Mouse (Mus musculus) thymus, adult 2 months (tissue): Measurements from ENCODE around the gene Tmem92. TPM values are rescaled to one million over a fixed set of nuclear protein-coding genes. Genes with fewer than 3 reads are reported as not detected.
"Not testable (repeated sequence)": the region's sequence is repeated elsewhere in the genome, so short reads cannot be mapped to it uniquely, and the experiment has no call there.

Experiments used
- DNase-seq: peaks from one replicate; pipeline ENCODE4 v3.0.0; 2021
- H3K27ac ChIP-seq: fragments of 200-500 bp; 2 replicates; pipeline ENCODE4 v1.5.1; 2012; ENCODE audit warnings: low read length, control low read depth; ENCODE audit not compliant: control insufficient read depth, insufficient read depth
- H3K27me3 ChIP-seq: fragments of 200-500 bp; 2 replicates; pipeline ENCODE4 v1.6.1; 2012; ENCODE audit warnings: mild to moderate bottlenecking, low read length, moderate library complexity, mixed read lengths; ENCODE audit not compliant: control insufficient read depth, insufficient read depth
- H3K36me3 ChIP-seq: fragments of 200-500 bp; 2 replicates; pipeline ENCODE4 v1.6.1; 2012; ENCODE audit warnings: mild to moderate bottlenecking, low read length, moderate library complexity; ENCODE audit not compliant: control insufficient read depth, insufficient read depth
- H3K4me1 ChIP-seq: fragments of 200-500 bp; replicated peaks from 2 replicates; pipeline ENCODE4 v1.6.1; 2012; ENCODE audit warnings: low read length; ENCODE audit not compliant: control insufficient read depth, insufficient read depth
- H3K4me3 ChIP-seq: fragments of 200-500 bp; 2 replicates; pipeline ENCODE4 v1.5.1; 2012; ENCODE audit warnings: mild to moderate bottlenecking, low read length, control low read depth, moderate library complexity; ENCODE audit not compliant: control insufficient read depth, insufficient read depth
- CTCF ChIP-seq: fragments of 200-500 bp; IDR thresholded peaks from 2 replicates; pipeline ENCODE4 v1.5.1; 2012; ENCODE audit warnings: mild to moderate bottlenecking, control low read depth, low read length, moderate library complexity, borderline replicate concordance; ENCODE audit not compliant: control insufficient read depth, poor library complexity, insufficient read depth; ENCODE audit errors: extremely low read depth
- POLR2A ChIP-seq: fragments of 200-500 bp; IDR thresholded peaks from 2 replicates; pipeline ENCODE4 v1.6.1; 2012; ENCODE audit warnings: mild to moderate bottlenecking, low read length, control low read depth, moderate library complexity; ENCODE audit not compliant: control insufficient read depth, poor library complexity, insufficient read depth; ENCODE audit errors: extremely low read depth
- WGBS: fragments of 180-500 bp; shearing (Covaris S2); methylation state at CpG from one replicate; pipeline ENCODE4 v1.1.7; 2018; 5-methylcytosine and 5-hydroxymethylcytosine counted together
- polyA plus RNA-seq: library from polyadenylated mRNA; depleted of rRNA; stranded (reverse); fragments of >200 nt; gene quantifications from 2 replicates; pipeline ENCODE4 v1.2.3, GENCODE M21; 2012; rRNA removed

Gene Tmem92
- polyA plus RNA-seq = 0.32 and 0.42 TPM in 2 replicates

- TF ChIP-seq CTCF (no peak), POLR2A (no peak)
- Histone ChIP-seq H3K27ac (no peak within 1 kb of the TSS), H3K4me1 (no peaks in the 10 kb centered on the region), H3K36me3 (no peaks in the 10 kb centered on the region), H3K4me3 (no peak within 1 kb of the TSS), H3K27me3 (no peaks in the 10 kb centered on the region)
- no peak for DNase-seq
These were observed at the start of gene Tmem92 for GRCm38 (mm10) chr11:94782603-94783002. Gene Tmem92, minus strand, starts transcription at chr11:94782703.

GRCm38 (mm10) chr11:94828966-94829365, 46.5 kb upstream of the Tmem92 start:
- Histone ChIP-seq H3K27ac (no peak overlapping the region), H3K4me3 (no peak overlapping the region), H3K36me3 (no peaks in the 10 kb centered on the region), H3K4me1 (no peaks in the 10 kb centered on the region), H3K27me3 (no peaks in the 10 kb centered on the region)
- 85% methylated on average over 3 of the region's 3 CpGs for WGBS
- no peak for TF ChIP-seq POLR2A
- TF ChIP-seq CTCF = no peak
- no peak for DNase-seq

GRCm38 (mm10) chr11:94819427-94819826, 36.9 kb upstream of the Tmem92 start:
- not testable (repeated sequence) for H3K4me3 ChIP-seq, DNase-seq

GRCm38 (mm10) chr11:94818946-94819345, 36.4 kb upstream of the Tmem92 start:
- peak; percentile 14 for DNase-seq
- not testable (repeated sequence) for H3K27me3 ChIP-seq, H3K4me1 ChIP-seq, H3K4me3 ChIP-seq, H3K36me3 ChIP-seq, H3K27ac ChIP-seq

More at GRCm38 (mm10) chr11:94819427-94819826, 36.9 kb upstream of the Tmem92 start:
- not testable (repeated sequence) for H3K4me1 ChIP-seq, H3K27me3 ChIP-seq, H3K27ac ChIP-seq, H3K36me3 ChIP-seq

GRCm38 (mm10) chr11:94811537-94811936, 29.0 kb upstream of the Tmem92 start:
- 5% methylated on average over 2 of the region's 3 CpGs for WGBS

GRCm38 (mm10) chr11:94791700-94792099, 9.2 kb upstream of the Tmem92 start:
- TF ChIP-seq POLR2A (no peak), CTCF (no peak)
- no peak overlapping the region for H3K4me3 ChIP-seq
- H3K27me3 ChIP-seq = no peaks in the 10 kb centered on the region
- no peaks in the 10 kb centered on the region for H3K36me3 ChIP-seq
- no peak overlapping the region for H3K27ac ChIP-seq
- DNase-seq = no peak
- no peaks in the 10 kb centered on the region for H3K4me1 ChIP-seq

More at GRCm38 (mm10) chr11:94811537-94811936, 29.0 kb upstream of the Tmem92 start:
- not testable (repeated sequence) for H3K27me3 ChIP-seq, H3K36me3 ChIP-seq, DNase-seq, H3K4me1 ChIP-seq, H3K27ac ChIP-seq, H3K4me3 ChIP-seq

GRCm38 (mm10) chr11:94785247-94785646, 2.7 kb upstream of the Tmem92 start:
- WGBS = 7% methylated on average over 2 of the region's 2 CpGs
- TF ChIP-seq POLR2A (no peak), CTCF (peak; percentile 80; the same call in 1 of the 2 replicates)

More at GRCm38 (mm10) chr11:94785247-94785646, 2.7 kb upstream of the Tmem92 start:
- DNase-seq = peak; percentile 63
- H3K4me3 ChIP-seq = no peak overlapping the region
- no peaks in the 10 kb centered on the region for H3K36me3 ChIP-seq
- H3K27me3 ChIP-seq = no peaks in the 10 kb centered on the region
- H3K4me1 ChIP-seq = no peaks in the 10 kb centered on the region
- no peak overlapping the region for H3K27ac ChIP-seq
